Mouse (Mus musculus) embryonic facial prominence, embryonic 10.5 days (tissue): ENCODE data around the gene Trib2. TPM values are rescaled to one million over a fixed set of nuclear protein-coding genes. Genes with fewer than 3 reads are reported as not detected.

Experiments used
- DNase-seq: peaks from one replicate; pipeline ENCODE4 v3.0.0-alpha.2; 2017; ENCODE audit warnings: low spot score
- H3K27ac ChIP-seq: fragments of 300-500 bp; sonication (generic); replicated peaks from 2 replicates; pipeline ENCODE4 v1.5.1; 2016; ENCODE audit warnings: mild to moderate bottlenecking
- H3K27me3 ChIP-seq: fragments of 300-500 bp; sonication (generic); replicated peaks from 2 replicates; pipeline ENCODE4 v1.6.1; 2016; ENCODE audit warnings: low read depth, mild to moderate bottlenecking; ENCODE audit not compliant: poor library complexity, severe bottlenecking
- H3K36me3 ChIP-seq: fragments of 300-500 bp; sonication (generic); replicated peaks from 2 replicates; pipeline ENCODE4 v1.6.1; 2016; ENCODE audit warnings: mild to moderate bottlenecking, moderate library complexity
- H3K4me1 ChIP-seq: fragments of 300-500 bp; sonication (generic); 2 replicates; pipeline ENCODE4 v1.6.1; 2016
- H3K4me3 ChIP-seq: fragments of 300-500 bp; sonication (generic); 2 replicates; pipeline ENCODE4 v1.5.1; 2016; ENCODE audit warnings: mild to moderate bottlenecking, moderate library complexity
- H3K9me3 ChIP-seq: fragments of 300-500 bp; sonication (generic); 2 replicates; pipeline ENCODE4 v1.6.1; 2016; ENCODE audit warnings: mild to moderate bottlenecking
- WGBS: fragments of 180-500 bp; shearing (Covaris S2); methylation state at CpG from one replicate; pipeline ENCODE4 v1.1.7; 2016; 5-methylcytosine and 5-hydroxymethylcytosine counted together
- polyA plus RNA-seq: library from polyadenylated mRNA; unstranded; fragments of >200 nt; fragmentation: Nextera tagmentation; extraction: Ambion mirVana; gene quantifications from 2 replicates; pipeline ENCODE4 v1.2.1, GENCODE M21; 2016

The Trib2 gene
- polyA plus RNA-seq: 33.8 and 43.4 TPM in 2 replicates

GRCm38 (mm10) chr12:15816740-15817178, at the start of gene Trib2:
TSS of gene Trib2 (minus strand) at chr12:15816922.
- DNase-seq: peak; percentile 98
- H3K27ac ChIP-seq: peak within 1 kb of the TSS; percentile 96
- H3K4me1 ChIP-seq: peaks cover 31% of the 10 kb centered on the region
- no peaks in the 10 kb centered on the region for H3K36me3 ChIP-seq
- no peaks in the 10 kb centered on the region for H3K9me3 ChIP-seq
- under 1% methylated on average over 50 of the region's 50 CpGs for WGBS
- peak within 1 kb of the TSS; percentile 83 for H3K4me3 ChIP-seq
- H3K27me3 ChIP-seq: no peaks in the 10 kb centered on the region

DNA sequence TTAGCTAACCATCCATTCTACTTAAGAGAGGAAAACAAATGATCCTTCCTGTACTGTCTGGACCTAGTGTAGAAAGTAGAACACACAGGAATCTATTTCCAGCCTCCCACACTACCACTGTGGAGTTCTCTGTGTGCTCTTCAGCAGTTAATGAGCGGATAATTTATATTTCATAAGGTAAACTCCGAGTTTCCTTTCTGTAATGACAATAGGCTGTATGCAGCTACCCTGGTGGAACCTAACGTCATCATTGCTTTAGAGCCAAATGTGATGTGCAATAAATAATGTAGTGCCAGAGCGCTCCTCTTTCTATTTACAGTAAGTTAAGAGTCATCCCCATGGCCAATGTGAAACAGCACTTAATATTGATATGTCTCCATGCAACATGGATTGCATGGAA, 41.3 kb upstream of the Trib2 start:
- no peak for DNase-seq
- H3K4me3 ChIP-seq: no peak overlapping the region
- 88% methylated on average over 4 of the region's 4 CpGs for WGBS
- H3K4me1 ChIP-seq: no peaks in the 10 kb centered on the region
- H3K27ac ChIP-seq: no peak overlapping the region
- H3K27me3 ChIP-seq: no peaks in the 10 kb centered on the region
- H3K36me3 ChIP-seq: no peaks in the 10 kb centered on the region
- no peaks in the 10 kb centered on the region for H3K9me3 ChIP-seq

DNA sequence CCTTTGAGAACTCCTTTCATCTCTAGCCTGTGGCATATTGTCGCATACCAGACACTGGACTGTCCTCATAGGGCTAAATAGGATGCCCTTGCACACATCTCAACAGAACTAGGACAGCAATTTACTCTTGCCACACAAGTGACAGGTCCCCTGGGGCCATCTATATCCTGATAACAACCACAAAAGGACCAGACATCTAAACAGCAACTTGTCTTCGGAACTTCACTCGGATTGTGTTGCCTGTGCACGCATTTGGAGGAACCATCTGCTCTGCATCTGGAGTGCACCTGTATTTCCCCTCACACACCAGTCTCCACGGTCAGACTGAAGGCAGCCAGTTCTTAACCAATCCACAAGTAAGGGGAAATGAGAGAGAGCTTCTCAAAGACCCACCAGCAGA, 39.2 kb upstream of the Trib2 start:
- Histone ChIP-seq H3K27ac (no peak overlapping the region), H3K4me1 (peaks cover 5% of the 10 kb centered on the region; the same call in 1 of the 2 replicates), H3K27me3 (no peaks in the 10 kb centered on the region), H3K4me3 (no peak overlapping the region), H3K36me3 (no peaks in the 10 kb centered on the region), H3K9me3 (no peaks in the 10 kb centered on the region)
- no peak for DNase-seq
- 73% methylated on average over 5 of the region's 5 CpGs for WGBS

- WGBS: 55% methylated on average over 4 of the region's 4 CpGs
Observed at GRCm38 (mm10) chr12:15852781-15853180, 36.1 kb upstream of the Trib2 start.

DNA sequence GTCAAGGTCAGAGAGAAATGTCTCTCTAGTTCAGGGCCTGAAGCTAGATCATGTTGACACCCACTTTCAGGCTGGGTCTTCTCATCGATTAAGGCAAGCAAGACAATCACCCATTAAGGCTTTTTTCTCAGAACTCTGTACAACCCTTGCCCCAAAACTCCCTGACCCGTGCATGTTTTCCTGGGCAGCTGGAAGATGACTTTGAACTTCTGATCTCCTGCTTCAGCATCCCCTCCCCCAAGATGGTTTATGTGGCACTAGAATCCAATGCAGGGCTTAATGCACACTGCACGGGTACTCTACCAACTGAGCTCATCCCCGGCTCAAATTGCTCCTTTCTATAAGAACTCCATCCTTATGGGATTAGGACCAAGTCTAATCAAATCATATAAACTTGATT, 35.3 kb upstream of the Trib2 start:
- H3K27ac ChIP-seq: no peak overlapping the region
- WGBS: 81% methylated on average over 4 of the region's 4 CpGs
- no peak overlapping the region for H3K4me3 ChIP-seq
- peaks cover 5% of the 10 kb centered on the region; the same call in 1 of the 2 replicates for H3K4me1 ChIP-seq
- H3K9me3 ChIP-seq: no peaks in the 10 kb centered on the region
- no peaks in the 10 kb centered on the region for H3K36me3 ChIP-seq
- no peak for DNase-seq
- no peaks in the 10 kb centered on the region for H3K27me3 ChIP-seq

More at GRCm38 (mm10) chr12:15852781-15853180, 36.1 kb upstream of the Trib2 start:
- DNase-seq: no peak
- no peak overlapping the region for H3K4me3 ChIP-seq
- H3K4me1 ChIP-seq: peaks cover 5% of the 10 kb centered on the region; the same call in 1 of the 2 replicates
- H3K27ac ChIP-seq: no peak overlapping the region
- no peaks in the 10 kb centered on the region for H3K9me3 ChIP-seq
- H3K27me3 ChIP-seq: no peaks in the 10 kb centered on the region
- no peaks in the 10 kb centered on the region for H3K36me3 ChIP-seq

- Histone ChIP-seq H3K27ac (no peak overlapping the region), H3K36me3 (no peaks in the 10 kb centered on the region), H3K4me1 (peaks cover 5% of the 10 kb centered on the region; the same call in 1 of the 2 replicates), H3K4me3 (no peak overlapping the region), H3K9me3 (no peaks in the 10 kb centered on the region), H3K27me3 (no peaks in the 10 kb centered on the region)
- WGBS: 77% methylated on average over 8 of the region's 8 CpGs
- no peak for DNase-seq
Observed at GRCm38 (mm10) chr12:15850441-15850895, 33.7 kb upstream of the Trib2 start.

DNA sequence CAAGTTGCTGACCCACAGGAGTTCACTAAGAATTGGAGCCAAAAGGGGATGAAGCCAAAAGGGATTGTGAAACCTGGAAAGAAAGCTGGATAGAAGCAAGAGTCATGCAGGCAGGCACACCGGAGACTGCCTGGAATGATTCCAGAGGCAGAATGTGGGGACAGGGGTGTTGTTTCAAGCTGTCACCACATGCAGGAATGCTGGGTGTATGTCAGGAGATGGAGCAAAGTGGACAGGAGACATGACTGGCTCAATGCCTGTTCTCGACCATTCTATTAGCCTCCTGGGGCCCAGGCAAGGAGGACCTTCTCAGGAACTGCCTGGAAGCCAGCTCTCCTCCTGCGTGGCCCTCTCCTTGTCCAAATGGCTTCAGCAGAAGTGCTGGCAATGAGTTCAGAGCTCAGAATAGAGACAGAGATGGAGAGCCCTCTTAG, 33.2 kb upstream of the Trib2 start:
- Histone ChIP-seq H3K27me3 (no peaks in the 10 kb centered on the region), H3K27ac (no peak overlapping the region), H3K9me3 (no peaks in the 10 kb centered on the region), H3K4me3 (no peak overlapping the region), H3K4me1 (peaks cover 5% of the 10 kb centered on the region; the same call in 1 of the 2 replicates), H3K36me3 (no peaks in the 10 kb centered on the region)
- WGBS: 83% methylated on average over 3 of the region's 3 CpGs
- DNase-seq: no peak

DNA sequence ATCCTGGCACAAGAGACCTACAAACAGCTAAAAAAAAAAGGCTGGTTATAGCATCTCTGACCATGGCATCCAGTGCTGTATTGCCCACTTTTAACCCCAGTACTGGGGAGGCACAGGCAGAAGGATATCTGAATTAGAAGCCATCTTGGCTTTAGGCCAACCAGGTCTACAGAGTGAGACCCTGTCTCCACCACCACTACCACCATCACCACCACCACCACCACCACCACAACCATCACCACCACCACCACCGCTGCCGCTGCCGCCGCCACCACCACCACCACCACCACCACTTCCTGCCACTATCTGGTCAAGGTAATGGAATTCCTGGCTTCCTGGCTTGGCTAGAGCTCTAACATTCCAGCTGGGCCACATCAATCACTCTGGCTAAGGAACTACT, 31.7 kb upstream of the Trib2 start:
- H3K36me3 ChIP-seq: no peaks in the 10 kb centered on the region
- DNase-seq: no peak
- peaks cover 5% of the 10 kb centered on the region; the same call in 1 of the 2 replicates for H3K4me1 ChIP-seq
- no peak overlapping the region for H3K27ac ChIP-seq
- no peak overlapping the region for H3K4me3 ChIP-seq
- WGBS: 97% methylated on average over 4 of the region's 4 CpGs
- H3K27me3 ChIP-seq: no peaks in the 10 kb centered on the region
- H3K9me3 ChIP-seq: no peaks in the 10 kb centered on the region

DNA sequence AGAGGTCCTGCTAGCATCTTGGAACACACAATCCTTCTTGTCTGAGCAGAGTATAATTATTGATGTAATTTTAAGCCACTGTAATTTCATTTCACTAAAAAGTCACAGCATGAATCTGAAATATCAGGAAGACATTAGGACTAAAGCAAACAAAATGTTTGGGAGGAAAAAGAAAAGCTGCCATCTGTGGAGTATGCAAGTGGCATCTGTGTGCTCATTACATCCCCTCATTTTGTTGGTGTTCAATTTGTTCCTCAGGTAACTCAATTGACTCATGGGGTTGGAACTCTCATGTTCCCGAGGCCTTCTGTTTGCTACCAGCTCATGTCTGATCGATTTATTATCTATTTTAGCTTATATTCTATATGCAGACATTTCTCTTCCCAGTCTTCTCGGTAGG, 28.0 kb upstream of the Trib2 start:
- 85% methylated on average over 3 of the region's 3 CpGs for WGBS

GRCm38 (mm10) chr12:15840864-15841557, 24.3 kb upstream of the Trib2 start:
- H3K36me3 ChIP-seq: no peaks in the 10 kb centered on the region
- WGBS: 91% methylated on average over 12 of the region's 12 CpGs
- no peaks in the 10 kb centered on the region for H3K4me1 ChIP-seq
- DNase-seq: no peak
- H3K4me3 ChIP-seq: no peak overlapping the region
- H3K27ac ChIP-seq: no peak overlapping the region
- H3K9me3 ChIP-seq: no peaks in the 10 kb centered on the region
- H3K27me3 ChIP-seq: no peaks in the 10 kb centered on the region

More for the DNA sequence above, 28.0 kb upstream of the Trib2 start:
- H3K27ac ChIP-seq: no peak overlapping the region
- no peaks in the 10 kb centered on the region for H3K9me3 ChIP-seq
- DNase-seq: no peak
- no peaks in the 10 kb centered on the region for H3K4me1 ChIP-seq
- no peaks in the 10 kb centered on the region for H3K27me3 ChIP-seq
- no peaks in the 10 kb centered on the region for H3K36me3 ChIP-seq
- no peak overlapping the region for H3K4me3 ChIP-seq

DNA sequence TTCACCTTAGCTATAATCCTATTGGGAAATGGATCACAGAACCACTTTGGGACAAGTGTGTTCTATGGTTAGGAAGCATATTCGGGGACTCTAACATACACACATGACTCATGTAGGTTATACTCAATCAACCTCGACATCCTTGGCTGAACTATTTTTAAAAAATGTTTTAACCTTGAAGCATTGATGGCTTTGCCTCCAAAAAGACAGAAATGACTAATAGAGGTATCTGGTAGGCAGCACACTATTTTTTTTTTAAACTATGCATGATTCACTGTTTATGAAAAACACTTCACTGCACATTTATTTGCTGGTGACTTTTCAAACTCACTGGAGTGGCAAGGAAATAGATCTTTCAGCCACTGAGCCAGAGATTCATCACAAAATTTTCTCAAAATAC, 21.5 kb upstream of the Trib2 start:
- H3K36me3 ChIP-seq: no peaks in the 10 kb centered on the region
- DNase-seq: no peak
- 89% methylated on average over 2 of the region's 2 CpGs for WGBS
- H3K4me3 ChIP-seq: no peak overlapping the region
- no peaks in the 10 kb centered on the region for H3K4me1 ChIP-seq
- no peak overlapping the region for H3K27ac ChIP-seq
- H3K27me3 ChIP-seq: no peaks in the 10 kb centered on the region
- no peaks in the 10 kb centered on the region for H3K9me3 ChIP-seq

DNA sequence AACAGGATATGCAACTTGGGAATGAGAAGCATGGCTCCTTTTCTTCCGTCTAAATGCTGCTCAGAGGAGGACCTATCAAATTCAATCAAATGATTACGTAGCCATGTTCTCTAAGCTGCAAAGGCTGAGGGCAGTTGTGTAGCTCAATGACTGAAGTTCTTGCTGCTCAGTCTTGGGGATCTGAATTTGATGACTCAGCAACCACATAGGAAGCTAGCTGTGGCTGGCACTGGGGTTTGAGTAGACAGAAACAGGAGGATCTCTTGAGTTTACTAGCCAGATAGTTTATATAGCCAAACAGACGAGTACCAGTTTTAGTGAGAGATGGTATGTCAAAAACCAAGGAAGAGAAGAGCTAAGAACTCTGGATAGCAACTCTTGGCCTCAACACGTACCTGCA, 20.8 kb upstream of the Trib2 start:
- Histone ChIP-seq H3K27me3 (no peaks in the 10 kb centered on the region), H3K4me1 (no peaks in the 10 kb centered on the region), H3K27ac (no peak overlapping the region), H3K4me3 (no peak overlapping the region), H3K9me3 (no peaks in the 10 kb centered on the region), H3K36me3 (no peaks in the 10 kb centered on the region)
- DNase-seq: no peak
- WGBS: 86% methylated on average over 4 of the region's 4 CpGs

DNA sequence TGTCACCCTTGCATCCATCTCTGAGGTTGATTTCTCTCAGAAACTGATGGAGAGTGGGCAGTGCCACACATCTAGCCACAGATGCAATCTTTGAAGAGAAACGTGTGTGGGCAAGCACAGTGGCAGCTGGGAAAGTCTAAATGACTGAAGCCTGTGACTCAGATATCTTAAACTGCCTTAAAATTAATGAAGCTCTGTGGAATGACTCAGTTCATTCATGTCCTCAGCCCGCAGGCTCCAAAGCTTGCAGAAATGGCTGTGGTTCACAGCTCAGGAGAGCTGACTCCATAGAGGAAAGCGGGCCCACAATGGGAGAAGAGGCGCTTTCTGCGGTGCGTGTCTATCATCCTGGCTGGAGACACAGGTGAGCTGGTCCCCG, 15.9 kb upstream of the Trib2 start:
- Histone ChIP-seq H3K9me3 (no peaks in the 10 kb centered on the region), H3K4me1 (no peaks in the 10 kb centered on the region), H3K4me3 (no peak overlapping the region), H3K27me3 (no peaks in the 10 kb centered on the region), H3K27ac (no peak overlapping the region), H3K36me3 (no peaks in the 10 kb centered on the region)
- no peak for DNase-seq
- 92% methylated on average over 7 of the region's 7 CpGs for WGBS
